Mouse (Mus musculus) Muller cell, postnatal 12 days (primary cell): ENCODE results near the gene Zfp746.

ENCODE experiments used
- DNase-seq: peaks from one replicate; pipeline ENCODE4 v3.0.0-alpha.2; 2015; ENCODE audit errors: inconsistent ontology term

Zfp746 gene

DNA sequence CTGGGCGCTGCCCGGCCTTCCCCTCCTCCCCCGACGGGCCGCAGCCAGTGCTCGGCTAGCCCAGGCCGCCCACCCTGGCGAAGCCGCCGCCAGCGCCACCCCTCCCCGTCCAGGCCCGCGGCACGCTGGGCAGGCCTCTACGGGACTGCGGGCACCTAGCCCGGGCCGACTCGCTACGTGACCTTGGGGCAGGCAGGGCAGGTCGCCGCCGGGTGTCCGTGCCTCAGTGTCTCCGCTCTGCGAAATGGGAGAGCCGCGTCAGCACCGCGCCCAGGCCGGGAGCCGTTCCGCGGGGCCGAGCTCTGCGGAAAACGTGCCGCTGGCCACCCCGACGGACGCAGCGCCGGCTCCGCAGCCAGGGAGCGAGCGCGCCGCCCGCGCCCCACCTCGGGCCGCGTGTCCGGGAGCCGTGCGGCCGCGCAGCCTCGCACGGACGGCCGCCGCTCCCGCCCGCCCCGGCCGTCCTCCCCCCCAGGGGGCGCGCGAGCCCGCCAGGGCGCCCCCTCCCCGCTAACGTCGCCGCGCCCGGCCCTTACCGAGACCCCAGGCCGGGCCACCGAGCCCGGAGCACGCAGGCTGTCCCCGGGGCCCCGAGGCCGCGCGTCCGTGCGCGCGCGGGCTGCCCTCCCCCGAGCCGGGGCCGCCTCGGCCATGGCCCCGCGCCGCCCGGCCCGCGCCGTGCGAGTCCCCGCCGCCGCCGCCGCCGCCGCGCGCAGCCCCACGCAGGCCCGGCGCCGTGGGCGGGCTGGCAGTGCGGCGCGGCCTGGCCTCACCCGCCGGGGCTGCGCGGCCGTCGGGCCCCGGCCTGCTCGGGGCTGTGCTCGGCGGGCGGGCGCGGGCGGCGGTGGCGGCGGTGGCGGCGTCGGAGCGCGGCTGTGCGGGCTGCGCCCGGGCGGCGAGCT lies 38.7 kb downstream of the Zfp746 start:
- DNase-seq = peak; percentile 49

DNA sequence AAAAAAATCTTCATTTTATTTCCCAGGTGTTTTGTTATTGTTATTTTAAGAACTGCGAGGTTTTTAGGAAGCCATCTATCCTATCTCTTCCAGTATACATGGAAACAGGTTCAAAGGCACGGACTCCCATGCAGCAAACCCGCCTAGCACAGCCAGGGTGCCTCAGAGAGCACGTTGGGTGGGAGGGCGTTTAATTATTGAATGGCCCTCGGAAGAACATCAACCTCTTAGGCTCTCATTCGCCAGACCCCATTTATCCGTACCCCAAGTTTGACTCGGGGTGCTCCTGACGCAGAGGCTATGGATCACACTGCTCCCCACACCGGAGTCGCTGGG lies 39.3 kb downstream of the Zfp746 start:
- DNase-seq = no peak

DNA sequence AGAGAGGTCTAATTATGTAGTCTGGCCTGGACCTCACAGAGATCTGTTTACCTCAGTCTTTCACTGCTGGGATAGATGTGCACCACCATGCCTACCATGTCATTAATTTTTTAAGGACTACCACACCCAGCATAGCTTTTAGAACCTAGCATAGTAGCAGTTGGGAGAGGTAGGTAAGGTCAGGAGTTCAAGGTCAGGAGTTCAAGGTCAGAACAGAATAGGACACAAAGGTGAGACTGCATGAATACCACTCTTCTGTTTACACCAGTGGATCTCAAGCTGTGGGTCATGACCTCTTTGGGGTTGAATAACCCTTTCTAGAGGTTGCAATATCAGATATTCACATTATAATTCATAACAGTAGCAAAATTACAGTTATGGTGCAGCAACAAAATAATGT lies 53.7 kb downstream of the Zfp746 start:
- no peak for DNase-seq

DNA sequence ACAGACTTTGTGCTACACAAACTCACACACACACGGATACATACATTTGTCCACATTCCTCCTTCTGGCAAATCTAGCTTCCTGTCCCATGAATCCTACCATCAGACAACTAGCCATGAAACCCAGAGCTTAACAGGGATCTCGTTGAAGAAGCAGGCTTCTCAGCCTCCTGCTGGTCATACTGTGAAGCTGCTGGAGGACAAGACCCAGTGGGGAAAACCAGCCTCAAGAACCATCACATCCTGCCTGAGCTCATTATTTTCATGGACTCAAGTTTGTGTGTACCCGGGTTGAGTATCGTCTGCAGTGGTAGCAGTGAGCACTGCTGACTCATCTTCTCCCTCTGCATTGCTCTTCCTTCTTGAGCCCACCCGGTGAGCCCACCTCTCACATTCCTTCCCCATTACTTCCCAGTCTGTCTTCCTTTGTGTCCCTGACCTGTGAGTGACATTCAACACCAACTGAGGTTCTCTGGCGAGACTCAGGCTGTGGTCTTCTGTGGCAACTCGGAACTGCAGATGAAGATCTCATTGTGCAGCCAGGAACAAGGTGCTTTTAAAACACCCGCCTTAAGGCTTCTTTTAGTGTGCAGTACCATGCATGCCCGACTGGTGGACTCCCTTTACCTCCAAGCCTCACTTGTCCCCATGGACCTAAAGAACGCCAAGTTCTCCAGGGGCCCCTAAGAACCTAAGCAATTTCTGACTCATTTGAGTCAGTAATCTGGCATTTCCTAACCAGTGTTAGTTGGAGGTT lies 60.3 kb downstream of the Zfp746 start:
- no peak for DNase-seq

DNA sequence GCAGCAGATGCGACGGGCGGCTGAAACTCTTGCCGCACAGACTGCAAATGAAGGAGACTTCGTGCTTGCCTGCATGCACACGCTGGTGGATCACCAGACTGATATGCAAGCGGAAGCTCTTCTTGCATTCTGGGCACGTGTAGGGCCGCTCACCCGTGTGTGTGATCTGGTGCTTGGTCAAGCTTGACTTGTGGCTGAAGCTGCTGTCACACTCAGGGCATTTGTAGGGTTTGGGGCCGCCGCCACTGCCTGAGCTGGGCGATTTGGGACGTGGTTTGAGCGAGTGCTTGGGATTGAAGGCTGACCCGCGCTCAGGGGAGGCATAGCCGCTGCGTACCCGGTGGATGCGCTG lies 61.4 kb downstream of the Zfp746 start:
- no peak for DNase-seq

DNA sequence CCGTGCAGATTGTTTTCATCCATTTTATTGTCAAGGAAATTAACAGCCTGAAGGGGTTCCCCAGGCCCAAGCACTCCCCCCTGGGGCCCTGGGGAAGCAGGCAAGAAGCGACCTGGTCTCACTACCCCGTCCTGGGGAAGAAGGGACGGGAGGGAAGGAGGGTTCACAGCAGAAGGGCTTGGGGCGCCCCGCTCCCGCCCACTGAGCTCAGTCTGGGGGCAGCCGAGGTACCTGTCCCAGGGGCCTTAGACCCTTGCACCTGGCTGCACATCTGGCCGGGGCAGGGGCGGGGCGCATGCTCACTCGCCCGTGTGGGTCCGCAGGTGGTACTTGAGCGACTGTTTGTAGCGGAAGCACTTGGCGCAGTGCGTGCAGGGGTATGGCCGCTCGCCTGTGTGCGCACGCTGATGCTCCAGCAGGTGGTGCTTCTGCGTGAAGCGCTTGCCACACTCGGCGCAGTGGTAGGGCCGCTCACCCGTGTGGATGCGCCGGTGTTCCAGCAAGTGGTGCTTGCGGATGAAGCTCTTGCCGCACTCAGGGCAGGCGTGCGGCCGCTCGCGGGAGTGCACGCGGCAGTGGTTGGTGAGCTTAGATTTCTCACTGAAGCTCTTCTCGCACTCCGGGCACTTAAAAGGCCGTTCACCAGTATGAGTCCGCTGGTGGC lies 61.9 kb downstream of the Zfp746 start:
- DNase-seq = no peak

DNA sequence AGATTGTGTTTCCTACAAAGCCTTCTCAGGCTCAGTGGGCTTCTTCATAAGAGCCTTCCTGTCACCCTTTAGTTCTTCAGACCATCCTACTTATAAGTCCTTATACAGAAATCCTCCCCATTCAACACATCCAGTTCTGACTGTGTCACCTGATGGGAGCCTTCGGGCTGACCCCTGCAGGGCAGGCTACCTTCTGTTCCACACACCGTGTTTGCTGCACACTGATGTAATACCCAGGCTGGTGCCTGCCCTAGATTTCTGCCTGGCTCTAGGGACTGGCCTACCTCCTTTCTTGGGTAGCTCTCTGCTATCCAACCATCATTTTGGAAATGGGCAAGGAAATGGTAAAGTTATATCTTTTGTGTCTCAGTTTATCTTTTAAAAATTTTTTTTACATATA lies 63.7 kb downstream of the Zfp746 start:
- DNase-seq = no peak

DNA sequence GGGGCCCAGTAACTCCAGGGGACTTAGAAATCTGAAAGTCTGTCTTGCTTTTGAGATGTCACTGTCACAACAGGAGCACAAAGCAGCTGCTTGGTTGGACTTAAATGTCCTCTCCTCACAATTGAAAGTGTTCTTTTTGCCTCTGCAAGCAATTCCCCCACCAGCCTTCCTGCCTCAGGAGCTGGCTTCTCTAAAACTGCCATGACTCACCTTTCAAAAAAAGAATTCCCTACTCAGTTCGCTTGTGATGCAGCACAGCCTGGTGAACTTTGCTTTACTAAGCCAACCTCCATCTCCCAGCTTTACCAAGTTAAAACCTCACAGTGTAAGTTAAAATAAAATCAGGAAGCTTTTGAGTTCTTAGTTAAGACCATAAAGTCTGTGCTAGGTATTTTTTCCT lies 64.7 kb downstream of the Zfp746 start:
- no peak for DNase-seq

DNA sequence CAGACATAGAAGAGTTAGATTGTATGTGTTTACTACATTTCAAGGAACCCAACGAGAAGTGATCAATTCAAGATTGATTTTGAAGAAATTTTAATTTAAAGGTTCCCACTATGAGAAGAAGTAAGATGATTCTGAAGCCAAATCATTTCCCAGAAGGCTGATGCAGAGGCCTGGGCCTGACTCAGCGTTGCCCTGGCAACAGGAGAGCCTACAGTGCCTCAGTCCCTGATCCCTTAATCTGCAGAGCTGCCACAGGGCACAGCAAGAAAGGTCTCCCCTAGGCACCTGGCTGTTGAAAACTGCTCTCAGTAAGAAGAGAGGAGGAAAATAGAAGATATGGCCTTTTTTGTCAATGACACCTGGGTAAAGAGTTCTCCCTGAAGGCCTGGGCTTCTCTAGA lies 66.4 kb downstream of the Zfp746 start:
- no peak for DNase-seq

DNA sequence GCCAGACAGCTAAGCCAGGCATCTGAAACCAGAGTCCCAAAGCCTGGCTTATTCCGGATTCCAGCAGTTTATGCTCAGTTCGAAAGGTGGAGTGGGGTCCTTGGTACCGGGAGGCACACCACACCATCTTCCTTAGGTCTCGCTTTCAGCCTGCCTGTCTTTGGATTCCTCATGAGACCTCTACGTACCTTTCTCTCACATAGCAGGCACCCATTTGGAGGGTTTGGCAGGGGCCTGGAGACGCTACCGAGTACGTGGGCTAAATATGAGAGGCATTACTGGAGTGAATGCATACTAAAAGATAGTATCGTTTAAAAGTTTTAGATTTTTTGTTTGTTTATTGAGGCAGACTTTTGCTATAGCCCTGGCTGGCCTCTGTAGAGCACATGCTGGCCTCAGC lies 69.6 kb downstream of the Zfp746 start:
- no peak for DNase-seq

DNA sequence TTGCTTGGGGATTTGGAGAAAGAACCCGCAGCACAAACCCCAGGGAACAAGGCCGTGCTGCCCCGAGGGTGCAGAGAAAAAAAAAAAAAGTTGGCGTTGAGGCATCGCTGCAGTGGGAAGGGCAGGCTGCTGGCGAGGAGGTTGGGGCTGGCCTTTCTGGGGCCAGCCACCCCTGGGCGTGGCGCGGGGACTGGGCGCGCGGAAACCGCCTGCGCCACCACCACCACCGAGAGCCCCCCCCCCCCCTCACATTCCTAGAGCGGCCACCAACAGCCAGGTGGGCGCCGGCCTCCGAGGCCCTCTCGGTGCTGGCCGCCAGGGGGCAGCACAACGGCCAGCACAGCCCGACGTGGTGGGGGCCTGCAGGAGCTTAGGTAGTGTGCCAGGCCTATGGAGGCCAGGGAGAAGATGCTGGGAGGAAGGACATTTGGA lies 70.3 kb downstream of the Zfp746 start:
- DNase-seq = peak; percentile 82
